Mouse (Mus musculus) ovary, adult 18-20 months (tissue): ENCODE measurements around the gene Lamtor4.
A peak's percentile ranks its signal among the peaks of the same experiment; 100 is the strongest.
"Not testable (repeated sequence)": the region's sequence is repeated elsewhere in the genome, so short reads cannot be mapped to it uniquely, and the experiment has no call there.

ENCODE experiments used
- DNase-seq: peaks from one replicate; pipeline ENCODE4 v3.0.0; 2022; ENCODE audit warnings: low spot score, mixed read lengths

The Lamtor4 gene

DNA sequence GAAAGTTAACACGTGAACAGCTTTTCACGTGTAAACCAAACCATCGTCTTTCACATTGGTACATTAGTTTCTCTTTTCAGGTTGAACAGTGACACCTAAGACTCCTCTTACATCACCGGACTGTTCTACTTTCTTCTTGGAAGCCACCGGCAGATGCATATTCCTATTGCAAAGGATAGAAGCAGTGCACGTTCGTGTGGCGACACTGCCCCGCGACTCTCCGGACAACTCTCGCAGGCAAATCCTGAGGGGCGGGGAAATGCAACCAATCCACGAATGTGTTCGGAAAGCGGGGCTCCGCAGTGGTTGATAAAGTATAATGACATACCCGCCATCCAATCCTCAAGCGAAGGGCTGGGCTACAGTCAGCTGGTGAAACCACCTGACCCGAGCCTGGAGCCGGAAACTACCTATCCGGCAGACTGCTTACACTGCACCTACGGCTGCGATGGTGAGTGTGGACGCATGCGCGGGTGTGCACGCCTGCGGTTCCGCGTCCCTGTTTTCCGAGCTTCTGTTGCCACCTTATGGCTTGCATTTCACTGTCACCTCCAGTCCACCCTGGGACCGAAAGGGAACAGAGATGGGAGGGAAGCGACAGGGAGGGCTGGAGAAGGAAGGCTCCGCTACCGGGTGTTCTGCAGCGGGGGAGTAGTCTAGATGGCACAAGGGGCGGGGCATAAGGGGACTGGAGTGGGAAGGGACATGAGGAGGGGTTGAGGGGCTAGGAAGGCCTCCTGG is at the start of gene Lamtor4:
TSS of gene Lamtor4 (plus strand) at position 130 of the 741 bp plus-strand sequence.
- DNase-seq: peak; percentile 93

DNA sequence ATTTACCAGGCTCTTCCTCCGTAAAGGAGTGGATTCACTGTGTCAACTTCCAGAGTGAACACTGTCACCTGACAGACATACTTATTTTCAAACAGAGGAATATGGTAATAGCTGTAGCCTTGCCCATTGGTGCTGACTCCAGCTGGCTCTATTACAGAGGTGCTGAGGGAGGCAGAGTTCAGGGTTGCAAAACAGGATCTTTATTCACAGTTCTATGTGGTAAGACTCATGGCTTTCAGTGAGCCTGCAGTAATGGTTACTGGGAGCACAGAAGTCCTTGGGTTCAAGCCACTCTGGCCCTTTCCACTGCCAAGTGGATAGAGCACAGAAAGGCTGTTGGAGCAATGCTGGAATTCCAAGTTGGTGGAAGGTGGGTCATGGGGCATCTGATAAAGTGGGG is 48.0 kb upstream of the Lamtor4 start:
- no peak for DNase-seq

DNA sequence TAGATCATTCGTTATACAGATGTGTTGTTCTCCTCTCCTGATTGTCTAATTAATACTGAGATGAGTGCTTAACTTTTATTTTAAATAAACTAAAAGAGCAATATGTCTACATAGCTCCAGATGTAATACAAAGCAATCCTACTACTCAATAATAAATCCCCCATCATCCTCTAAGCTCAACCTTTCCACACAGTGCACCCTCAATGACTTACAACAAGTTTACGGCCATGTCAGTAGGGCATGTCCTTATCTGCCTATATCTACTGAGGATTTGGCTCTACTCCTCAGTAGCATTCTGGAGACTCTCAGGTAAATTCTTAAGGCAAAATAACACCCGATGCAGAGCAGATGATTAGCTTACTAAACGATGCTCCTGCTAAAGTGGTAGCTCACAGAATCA is 47.4 kb upstream of the Lamtor4 start:
- DNase-seq: no peak

DNA sequence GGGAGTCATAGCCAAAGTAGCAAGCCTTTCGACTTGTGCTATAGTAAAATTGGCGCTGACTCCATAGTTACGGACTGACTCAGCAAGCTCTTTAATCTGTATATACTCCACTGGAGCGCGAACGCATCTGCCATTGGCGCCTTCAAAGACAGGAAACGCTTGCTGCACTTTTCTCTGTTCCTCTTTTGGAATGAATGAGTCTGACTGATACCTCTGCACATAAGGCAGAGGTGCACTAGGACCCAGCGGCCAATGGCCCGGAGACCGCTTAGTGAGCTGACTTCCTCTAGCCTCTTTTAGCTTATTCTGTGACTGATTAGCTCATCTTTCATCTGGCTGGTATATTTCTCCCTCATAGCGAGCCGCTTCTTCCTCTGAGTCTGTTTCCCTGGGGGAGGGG is 38.6 kb upstream of the Lamtor4 start:
- DNase-seq: not testable (repeated sequence)

GRCm38 (mm10) chr5:138219864-138220263 is 35.4 kb upstream of the Lamtor4 start:
- no peak for DNase-seq

GRCm38 (mm10) chr5:138222111-138222510 is 33.2 kb upstream of the Lamtor4 start:
- peak; percentile 28 for DNase-seq

DNA sequence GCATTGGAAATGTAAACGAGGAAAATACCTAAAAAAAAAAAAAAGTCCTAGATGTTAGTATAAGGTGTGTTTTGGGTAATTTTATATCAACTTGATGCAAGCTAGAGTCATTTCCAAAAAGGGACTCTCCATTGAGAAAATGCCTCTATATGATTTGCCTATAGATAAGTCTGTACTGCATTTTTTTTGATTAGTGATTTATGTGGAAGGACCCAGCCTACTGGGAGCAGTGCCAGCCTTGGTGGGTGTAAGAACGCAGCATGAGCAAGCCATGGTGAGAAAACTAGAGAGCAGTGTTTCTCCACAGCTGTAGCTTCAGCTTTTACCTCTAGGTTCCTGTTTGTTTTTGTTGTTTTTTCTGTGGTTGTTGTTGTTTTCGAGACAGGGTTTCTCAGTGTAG is 32.0 kb upstream of the Lamtor4 start:
- DNase-seq: no peak

- DNase-seq: no peak
Observed at GRCm38 (mm10) chr5:138225700-138226099, 29.6 kb upstream of the Lamtor4 start, which contains the start of gene Nxpe5. Gene Nxpe5, plus strand, starts transcription at chr5:138225898.

DNA sequence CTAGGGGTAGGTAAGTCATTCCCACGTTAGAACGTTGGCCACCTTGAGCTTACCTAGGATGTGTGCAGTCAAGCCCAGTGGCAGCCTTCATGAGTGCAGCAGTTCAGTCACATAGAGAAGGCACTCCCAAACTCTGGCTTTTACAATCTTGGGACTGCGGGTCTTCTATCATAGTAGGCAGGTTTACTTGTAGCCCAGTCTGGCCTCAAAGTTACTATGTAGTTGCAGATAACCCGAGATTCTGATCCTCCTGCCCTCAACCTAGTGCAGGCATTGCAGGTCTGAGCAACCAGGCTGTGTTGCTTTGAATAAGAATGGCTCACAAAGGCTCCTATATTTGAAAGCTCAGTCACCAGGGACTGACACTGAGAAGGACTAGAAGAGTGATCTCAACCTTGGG is 28.8 kb upstream of the Lamtor4 start:
- DNase-seq: no peak

DNA sequence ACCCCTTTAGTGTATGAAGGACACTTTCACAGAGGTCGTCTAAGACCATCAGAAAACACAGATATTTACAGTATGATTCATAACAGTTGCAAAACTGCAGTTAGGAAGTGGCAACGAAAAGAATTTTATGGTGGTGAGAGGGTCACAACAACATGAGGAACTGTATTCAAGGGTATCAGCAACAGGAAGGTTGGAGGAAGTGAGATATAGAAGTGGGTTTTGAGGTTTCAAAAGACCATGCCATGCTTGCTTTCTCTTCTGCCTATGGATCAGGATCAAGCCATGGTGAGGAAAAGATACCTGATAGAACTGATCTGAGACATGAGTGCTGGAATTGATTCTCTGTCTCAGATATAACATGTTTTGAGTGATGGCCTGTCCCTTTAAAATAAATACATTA is 27.9 kb upstream of the Lamtor4 start:
- DNase-seq: no peak

- no peak for DNase-seq
Observed at GRCm38 (mm10) chr5:138228026-138228425, 27.3 kb upstream of the Lamtor4 start.

DNA sequence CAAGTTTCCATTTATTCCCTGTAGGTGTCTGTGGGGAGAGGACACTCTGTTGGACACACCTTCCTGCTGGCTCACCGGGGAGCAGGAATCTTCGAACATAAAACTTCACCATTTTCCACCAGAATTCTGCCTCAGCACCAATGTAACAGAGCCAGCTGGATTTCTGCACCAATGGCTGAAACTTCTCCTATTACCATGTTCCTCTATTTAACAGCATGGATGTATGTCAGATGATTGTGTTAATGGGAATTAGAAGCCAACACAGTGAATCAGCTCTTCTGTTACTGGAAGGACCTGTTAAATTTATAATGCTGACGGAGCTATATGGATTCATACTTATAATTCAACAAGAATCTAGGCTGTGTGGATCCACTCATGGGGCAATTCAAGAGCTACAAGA is 25.8 kb upstream of the Lamtor4 start:
- no peak for DNase-seq

DNA sequence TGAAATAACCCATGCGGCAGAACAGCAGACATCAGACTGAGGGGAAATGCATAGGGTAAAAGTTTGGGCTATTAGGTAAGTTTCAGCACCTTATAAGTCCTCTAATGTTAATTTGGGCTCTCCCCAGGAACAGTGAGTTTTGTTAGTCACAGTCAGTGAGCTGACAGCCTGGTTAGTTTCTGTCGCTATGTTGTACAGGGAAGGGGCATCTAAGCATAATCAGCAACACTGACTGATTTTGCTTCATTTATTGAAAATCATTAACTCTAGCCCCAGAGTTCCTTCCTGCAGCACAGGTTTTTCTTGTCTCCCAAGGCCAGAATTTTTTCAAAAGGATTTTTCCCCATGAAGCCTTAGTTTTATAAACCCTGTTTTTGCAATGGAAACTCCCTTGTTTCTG is 21.5 kb upstream of the Lamtor4 start:
- no peak for DNase-seq

GRCm38 (mm10) chr5:138234224-138234623 is 21.1 kb upstream of the Lamtor4 start:
- no peak for DNase-seq

GRCm38 (mm10) chr5:138241511-138241910 is 13.8 kb upstream of the Lamtor4 start:
- no peak for DNase-seq

- DNase-seq: no peak
Observed at GRCm38 (mm10) chr5:138251144-138251543, 4.1 kb upstream of the Lamtor4 start.

DNA sequence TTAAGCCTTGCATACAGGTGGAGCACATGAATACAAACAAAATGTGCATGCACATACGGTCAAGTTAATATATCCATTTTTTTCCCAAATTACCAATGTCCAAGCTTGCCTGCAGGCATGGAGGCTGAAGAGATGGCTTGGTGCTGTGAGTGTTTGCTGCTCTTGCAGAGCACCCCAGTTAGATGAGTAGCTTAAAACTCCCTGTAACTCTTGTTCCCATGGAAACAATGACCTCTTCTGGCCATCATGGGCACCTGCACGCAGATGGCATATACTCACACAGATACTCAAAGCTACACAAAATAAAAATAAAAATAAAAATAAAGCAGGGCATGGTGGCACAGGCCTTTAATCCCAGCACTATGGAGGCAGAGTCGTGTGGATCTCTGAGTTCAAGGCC is 2.2 kb upstream of the Lamtor4 start:
- DNase-seq: no peak

DNA sequence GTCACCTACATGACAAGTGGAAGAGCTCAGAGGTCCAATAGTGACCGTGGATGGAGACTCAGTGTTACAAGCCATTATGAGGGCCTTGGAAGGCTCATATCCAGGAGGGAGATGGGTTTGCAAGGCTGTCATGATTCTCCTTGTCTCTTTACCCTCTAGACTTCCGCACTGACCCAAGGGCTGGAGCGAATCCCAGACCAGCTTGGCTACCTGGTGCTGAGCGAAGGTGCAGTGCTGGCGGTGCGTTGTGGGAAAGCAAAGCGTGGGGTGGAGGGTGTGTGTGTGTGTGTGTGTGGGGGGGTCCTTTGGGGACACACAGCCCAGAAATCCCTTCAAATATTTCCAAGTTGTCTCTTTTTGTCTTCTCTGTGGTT is 799 bp downstream of the Lamtor4 start:
- no peak for DNase-seq

GRCm38 (mm10) chr5:138256966-138257584 is 1.8 kb downstream of the Lamtor4 start:
- DNase-seq: no peak

DNA sequence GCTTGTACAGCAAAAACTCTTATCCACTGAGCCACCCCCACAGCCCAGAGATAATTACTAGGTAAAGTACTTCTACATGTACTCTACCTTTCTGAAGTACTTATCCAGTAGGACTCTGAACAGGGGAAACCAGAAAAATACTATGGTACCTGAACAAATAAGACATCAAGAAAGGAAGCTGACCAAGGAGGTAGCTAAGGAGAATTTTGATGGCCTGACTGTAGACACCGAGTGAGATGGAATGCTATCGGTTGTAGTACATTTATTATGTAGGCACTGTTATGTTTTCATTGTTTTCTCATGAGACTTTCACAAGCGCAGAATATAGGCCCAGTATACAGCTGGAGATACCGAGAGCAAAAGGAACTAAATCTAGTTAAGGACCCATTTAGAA is 2.3 kb downstream of the Lamtor4 start:
- DNase-seq: no peak

- DNase-seq: no peak
Observed at GRCm38 (mm10) chr5:138258078-138258477, 2.8 kb downstream of the Lamtor4 start.

DNA sequence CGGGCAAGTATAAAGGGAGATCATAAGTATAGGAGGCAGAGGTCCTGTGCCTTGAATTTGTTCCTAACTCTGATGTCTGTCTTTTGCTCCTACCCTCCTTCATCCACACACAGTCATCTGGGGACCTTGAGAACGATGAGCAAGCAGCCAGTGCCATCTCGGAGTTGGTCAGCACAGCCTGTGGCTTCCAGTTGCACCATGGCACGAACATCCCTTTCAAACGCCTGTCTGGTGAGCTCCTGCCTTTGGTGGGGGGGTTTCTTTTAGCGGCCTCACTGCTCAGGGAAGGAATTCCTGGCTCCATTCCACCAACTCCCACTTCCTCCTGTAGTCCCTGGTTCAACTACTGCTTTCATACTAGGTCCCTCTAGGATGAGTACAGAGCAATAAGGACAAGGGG is 3.3 kb downstream of the Lamtor4 start:
- DNase-seq: no peak

DNA sequence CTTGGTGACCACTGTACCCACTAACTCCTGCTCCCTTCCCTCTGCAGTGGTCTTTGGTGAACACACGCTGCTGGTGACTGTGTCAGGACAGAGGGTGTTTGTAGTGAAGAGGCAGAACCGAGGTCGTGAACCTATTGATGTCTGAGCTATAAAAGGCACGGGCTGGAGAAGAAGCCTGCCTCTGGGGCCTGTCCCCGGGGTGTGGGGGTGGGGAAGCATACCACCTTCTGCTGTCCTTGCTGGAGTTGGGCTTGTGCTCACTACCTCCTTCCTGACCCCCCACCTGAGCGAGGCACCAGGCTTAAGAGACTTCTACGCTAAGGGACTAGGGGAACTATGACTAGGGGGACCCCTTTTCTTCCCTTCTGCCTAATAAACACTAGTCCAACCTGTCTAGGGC is 3.7 kb downstream of the Lamtor4 start:
- DNase-seq: no peak

- no peak for DNase-seq
Observed at GRCm38 (mm10) chr5:138260051-138260450, 4.8 kb downstream of the Lamtor4 start.
